Mouse (Mus musculus) heart, adult 2 months (tissue): ENCODE measurements at regions not wholly inside any gene's neighbourhood (a gene's known extent, or its start where the extent isn't known, plus 50 kb on each side); places are given as distances from the start of the nearest gene placed in this dataset.

Experiments
- CTCF ChIP-seq: fragments of 200-600 bp; IDR thresholded peaks from 2 replicates; pipeline ENCODE4 v1.8.1; 2022; ENCODE audit warnings: antibody characterized with exemption, mild to moderate bottlenecking, moderate library complexity
- POLR2A ChIP-seq: fragments of 200-500 bp; IDR thresholded peaks from 2 replicates; pipeline ENCODE4 v1.6.1; 2011; ENCODE audit warnings: mild to moderate bottlenecking, low read depth, low read length, control low read depth; ENCODE audit not compliant: insufficient read depth

GRCm38 (mm10) chr3:19894630-19895578 is 62.0 kb upstream of the Cp start:
- peak; percentile 91 for TF ChIP-seq CTCF
- peak; percentile 56; the same call in 1 of the 2 replicates for TF ChIP-seq POLR2A
